Mouse (Mus musculus) heart, embryonic 11.5 days (tissue): ENCODE data around the gene Elmo2. TPM values are rescaled to one million over a fixed set of nuclear protein-coding genes. Genes with fewer than 3 reads are reported as not detected.
A peak's percentile ranks its signal among the peaks of the same experiment; 100 is the strongest.

Experiments used
- ATAC-seq: fragments of 200-750 bp; cut with Nextera tagmentation; replicated peaks from 2 replicates; pipeline ENCODE4 v1.8.0; 2017; ENCODE audit warnings: moderate library complexity; ENCODE audit not compliant: insufficient number of reproducible peaks, low FRiP score, low TSS enrichment
- H3K27ac ChIP-seq: fragments of 300-500 bp; sonication (generic); 2 replicates; pipeline ENCODE4 v1.5.1; 2014; ENCODE audit warnings: mild to moderate bottlenecking, low read depth, low read length
- H3K27me3 ChIP-seq: fragments of 300-500 bp; sonication (generic); 2 replicates; pipeline ENCODE4 v1.6.1; 2014; ENCODE audit warnings: mild to moderate bottlenecking, low read length, mixed read lengths; ENCODE audit not compliant: control insufficient read depth, insufficient read depth
- H3K36me3 ChIP-seq: fragments of 300-500 bp; sonication (generic); 2 replicates; pipeline ENCODE4 v1.6.1; 2014; ENCODE audit warnings: mild to moderate bottlenecking, low read length, moderate library complexity, mixed read lengths; ENCODE audit not compliant: control insufficient read depth, insufficient read depth
- H3K4me1 ChIP-seq: fragments of 300-500 bp; sonication (generic); 2 replicates; pipeline ENCODE4 v1.6.1; 2014; ENCODE audit warnings: low read length; ENCODE audit not compliant: control insufficient read depth, insufficient read depth
- H3K4me2 ChIP-seq: fragments of 300-500 bp; sonication (generic); 2 replicates; pipeline ENCODE4 v1.6.1; 2014; ENCODE audit warnings: mild to moderate bottlenecking, moderate library complexity
- H3K4me3 ChIP-seq: fragments of 300-500 bp; sonication (generic); 2 replicates; pipeline ENCODE4 v1.5.1; 2014; ENCODE audit warnings: low read depth, low read length
- H3K9ac ChIP-seq: fragments of 300-500 bp; sonication (generic); 2 replicates; pipeline ENCODE4 v1.6.1; 2014; ENCODE audit warnings: mild to moderate bottlenecking, low read depth, low read length, moderate library complexity
- H3K9me3 ChIP-seq: fragments of 300-500 bp; sonication (generic); replicated peaks from 2 replicates; pipeline ENCODE4 v1.6.1; 2016; ENCODE audit warnings: low read length; ENCODE audit not compliant: control insufficient read depth
- WGBS: fragments of 180-500 bp; shearing (Covaris S2); extraction: QIAGEN DNeasy Blood & Tissue Kit; methylation state at CpG from one replicate; pipeline ENCODE4 v1.1.7; 2014; ENCODE audit not compliant: insufficient replicate concordance; 5-methylcytosine and 5-hydroxymethylcytosine counted together
- polyA plus RNA-seq: library from polyadenylated mRNA; unstranded; fragments of >200 nt; fragmentation: Nextera tagmentation; extraction: Ambion mirVana; gene quantifications from 2 replicates; pipeline ENCODE4 v1.2.1, GENCODE M21; 2014

Gene Elmo2
- polyA plus RNA-seq, 1 experiment from 2014 or later = 50.6 TPM

GRCm38 (mm10) chr2:165329703-165330102 is 3.4 kb upstream of the Elmo2 start:
- Histone ChIP-seq H3K36me3 (no peaks in the 10 kb centered on the region), H3K27me3 (no peaks in the 10 kb centered on the region; the same call in 1 of the 2 replicates), H3K4me2 (no peak overlapping the region), H3K9me3 (no peaks in the 10 kb centered on the region), H3K4me1 (peaks cover 16% of the 10 kb centered on the region), H3K4me3 (no peak overlapping the region), H3K9ac (no peak overlapping the region), H3K27ac (no peak overlapping the region)
- WGBS = 6% methylated on average over 3 of the region's 3 CpGs
- no peak for ATAC-seq

GRCm38 (mm10) chr2:165328746-165329145 is 2.5 kb upstream of the Elmo2 start:
- 55% methylated on average over 5 of the region's 5 CpGs for WGBS
- no peak overlapping the region for H3K4me3 ChIP-seq
- H3K9ac ChIP-seq = no peak overlapping the region
- no peak for ATAC-seq
- no peaks in the 10 kb centered on the region for H3K9me3 ChIP-seq
- no peak overlapping the region for H3K27ac ChIP-seq
- no peak overlapping the region for H3K4me2 ChIP-seq
- no peaks in the 10 kb centered on the region for H3K36me3 ChIP-seq
- H3K27me3 ChIP-seq = no peaks in the 10 kb centered on the region; the same call in 1 of the 2 replicates
- peaks cover 24% of the 10 kb centered on the region for H3K4me1 ChIP-seq

- Histone ChIP-seq H3K4me2 (peak overlapping the region; percentile 94), H3K4me3 (peak overlapping the region; percentile 92; the same call in 1 of the 2 replicates), H3K9me3 (no peaks in the 10 kb centered on the region), H3K9ac (peak overlapping the region; percentile 77; the same call in 1 of the 2 replicates), H3K36me3 (no peaks in the 10 kb centered on the region), H3K27ac (no peak overlapping the region), H3K27me3 (no peaks in the 10 kb centered on the region; the same call in 1 of the 2 replicates), H3K4me1 (peaks cover 24% of the 10 kb centered on the region)
- WGBS = 44% methylated on average over 7 of the region's 7 CpGs
- ATAC-seq = no peak
Observed at GRCm38 (mm10) chr2:165327386-165327785, 1.1 kb upstream of the Elmo2 start.

- Histone ChIP-seq H3K36me3 (no peaks in the 10 kb centered on the region), H3K27me3 (no peaks in the 10 kb centered on the region; the same call in 1 of the 2 replicates), H3K9ac (peak overlapping the region; percentile 95), H3K4me2 (peak overlapping the region; percentile 88), H3K27ac (peak overlapping the region; percentile 15; the same call in 1 of the 2 replicates), H3K4me3 (peak overlapping the region; percentile 92), H3K9me3 (no peaks in the 10 kb centered on the region), H3K4me1 (peaks cover 37% of the 10 kb centered on the region)
- ATAC-seq = 0 out of 2 replicates have a peak, but pooled peaks have one; percentile 15
- WGBS = 1% methylated on average over 28 of the region's 30 CpGs
Observed at GRCm38 (mm10) chr2:165325521-165326303, 567 bp downstream of the Elmo2 start.

- Histone ChIP-seq H3K9me3 (no peaks in the 10 kb centered on the region), H3K9ac (no peak overlapping the region), H3K4me3 (no peak overlapping the region), H3K27ac (no peak overlapping the region), H3K27me3 (no peaks in the 10 kb centered on the region; the same call in 1 of the 2 replicates), H3K4me2 (no peak overlapping the region), H3K4me1 (peaks cover 52% of the 10 kb centered on the region), H3K36me3 (no peaks in the 10 kb centered on the region)
- WGBS = 71% methylated on average over 5 of the region's 5 CpGs
- ATAC-seq = no peak
Observed at GRCm38 (mm10) chr2:165323928-165324327, 2.4 kb downstream of the Elmo2 start.

GRCm38 (mm10) chr2:165323484-165323883 is 2.8 kb downstream of the Elmo2 start:
- H3K9ac ChIP-seq = no peak overlapping the region
- WGBS = 65% methylated on average over 5 of the region's 5 CpGs

GRCm38 (mm10) chr2:165321981-165322735 is 4.1 kb downstream of the Elmo2 start:
- no peak overlapping the region for H3K4me2 ChIP-seq
- H3K4me1 ChIP-seq = peaks cover 65% of the 10 kb centered on the region
- H3K27ac ChIP-seq = no peak overlapping the region

More at GRCm38 (mm10) chr2:165323484-165323883, 2.8 kb downstream of the Elmo2 start:
- H3K9me3 ChIP-seq = no peaks in the 10 kb centered on the region
- H3K27me3 ChIP-seq = no peaks in the 10 kb centered on the region; the same call in 1 of the 2 replicates
- no peak for ATAC-seq
- no peak overlapping the region for H3K27ac ChIP-seq
- no peaks in the 10 kb centered on the region for H3K36me3 ChIP-seq
- no peak overlapping the region for H3K4me2 ChIP-seq
- no peak overlapping the region for H3K4me3 ChIP-seq
- peaks cover 56% of the 10 kb centered on the region for H3K4me1 ChIP-seq

GRCm38 (mm10) chr2:165321381-165321888 is 4.8 kb downstream of the Elmo2 start:
- 72% methylated on average over 8 of the region's 8 CpGs for WGBS
- Histone ChIP-seq H3K9ac (peak overlapping the region; percentile 23; the same call in 1 of the 2 replicates), H3K36me3 (no peaks in the 10 kb centered on the region), H3K4me2 (peak overlapping the region; percentile 17; the same call in 1 of the 2 replicates), H3K27me3 (no peaks in the 10 kb centered on the region), H3K4me1 (peaks cover 71% of the 10 kb centered on the region), H3K27ac (0 out of 2 replicates have a peak overlapping the region, but pooled peaks have one; percentile 17), H3K4me3 (no peak overlapping the region), H3K9me3 (no peaks in the 10 kb centered on the region)
- no peak for ATAC-seq

More at GRCm38 (mm10) chr2:165321981-165322735, 4.1 kb downstream of the Elmo2 start:
- Histone ChIP-seq H3K36me3 (no peaks in the 10 kb centered on the region), H3K27me3 (no peaks in the 10 kb centered on the region), H3K9ac (no peak overlapping the region), H3K9me3 (no peaks in the 10 kb centered on the region), H3K4me3 (no peak overlapping the region)
- no peak for ATAC-seq
- 83% methylated on average over 22 of the region's 22 CpGs for WGBS
